Mouse (Mus musculus) MN1 (cell line): Measurements from ENCODE around the gene Casc1.

Experiments used
- DNase-seq: peaks from one replicate; pipeline ENCODE4 v3.0.0-alpha.2; 2016; ENCODE audit warnings: low spot score

The Casc1 gene

GRCm38 (mm10) chr6:145210816-145211338 is at the start of gene Casc1, which contains the start of gene Etfrf1:
Casc1 (minus strand) TSS chr6:145211005.
Etfrf1 (plus strand) TSS chr6:145211134.
- DNase-seq = peak; percentile 99

GRCm38 (mm10) chr6:145256701-145257073 is 45.9 kb upstream of the Casc1 start:
- DNase-seq = no peak

- DNase-seq = no peak
These were observed 45.3 kb upstream of the Casc1 start for GRCm38 (mm10) chr6:145255952-145256700.

DNA sequence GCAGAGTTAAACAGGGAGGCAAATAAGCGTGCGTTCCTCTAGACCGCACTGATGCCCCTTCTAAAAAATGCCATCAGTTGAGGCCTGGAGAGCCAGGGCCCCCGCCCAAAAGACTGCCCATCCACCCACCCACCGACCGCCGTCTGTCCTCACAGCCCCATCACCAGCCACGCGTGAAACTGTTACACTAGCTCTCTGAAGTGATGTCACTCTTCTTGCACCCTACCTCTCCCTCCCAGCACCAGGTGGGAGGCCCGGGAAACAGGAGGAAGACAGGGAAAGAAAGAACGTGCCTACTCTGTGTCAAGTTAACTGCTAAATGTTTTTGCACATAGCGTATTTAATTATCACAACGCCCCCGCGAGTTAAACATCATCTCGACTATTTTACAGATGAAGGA is 40.0 kb upstream of the Casc1 start:
- no peak for DNase-seq

- DNase-seq = peak; percentile 96
These were observed 39.5 kb upstream of the Casc1 start, which contains the start of gene Kras for GRCm38 (mm10) chr6:145250185-145250791. Kras (minus strand) TSS chr6:145250239.

DNA sequence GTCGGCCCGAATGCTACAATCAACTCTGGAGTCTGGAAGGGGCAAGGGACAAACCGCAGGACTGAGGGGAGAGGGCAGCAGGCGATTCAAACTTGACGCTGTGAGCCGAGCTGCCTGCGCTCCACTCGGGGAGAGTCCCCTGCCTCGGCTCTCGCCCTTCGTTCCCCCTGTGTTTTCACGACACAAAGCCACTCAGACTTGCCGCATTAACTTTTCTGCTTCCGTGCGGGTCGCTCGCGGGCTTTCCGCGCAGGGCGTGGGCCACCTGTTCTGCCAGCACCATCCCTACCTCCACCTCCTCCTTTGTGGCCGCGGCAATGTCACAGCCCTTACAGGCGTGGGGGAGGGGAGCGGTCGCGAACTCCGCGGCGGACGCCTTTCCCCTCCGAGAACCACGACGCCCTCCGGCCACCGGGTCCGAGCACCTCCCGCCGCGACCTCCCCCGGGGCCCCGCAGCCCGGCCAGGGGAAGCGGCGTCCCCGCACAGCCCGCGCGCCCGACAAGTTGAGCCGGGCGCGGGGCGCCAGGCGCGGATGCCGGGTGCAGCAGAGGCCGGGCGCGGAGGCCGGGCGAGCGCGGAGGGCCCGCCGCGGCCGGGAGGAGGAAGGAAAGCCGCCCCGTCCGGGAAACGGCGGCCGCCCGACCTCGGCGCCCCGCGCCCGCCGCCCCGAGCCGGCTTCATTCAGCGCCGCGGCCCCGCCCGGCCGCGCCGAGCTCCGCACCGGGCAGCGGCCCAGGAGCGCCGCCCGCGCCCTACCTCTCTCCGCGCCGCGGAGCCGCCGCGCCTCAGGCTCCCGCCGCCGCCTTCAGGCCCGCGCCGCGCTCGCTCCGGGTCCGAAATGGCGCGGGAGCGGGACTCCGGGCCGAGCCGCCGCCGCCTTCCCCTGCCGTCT is 38.7 kb upstream of the Casc1 start:
- DNase-seq = peak; percentile 54

GRCm38 (mm10) chr6:145247886-145248285 is 37.1 kb upstream of the Casc1 start:
- no peak for DNase-seq

DNA sequence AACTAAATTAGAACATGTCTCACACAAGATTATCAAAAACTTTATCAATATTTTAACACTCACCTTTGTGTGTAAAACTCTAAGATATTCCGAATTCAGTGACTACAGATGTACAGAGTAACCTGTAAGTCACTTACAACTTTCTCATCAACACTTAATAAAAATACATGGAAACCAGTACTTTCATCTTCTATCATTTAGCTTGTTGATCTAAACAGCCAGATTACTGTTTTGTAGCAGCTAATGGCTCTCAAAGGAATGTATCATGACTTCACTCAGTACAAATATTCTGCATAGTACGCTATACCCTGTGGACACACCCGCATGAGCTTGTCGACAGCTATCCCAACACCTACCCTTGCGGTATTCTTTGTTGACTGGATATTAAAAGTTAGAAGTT is 36.0 kb upstream of the Casc1 start:
- DNase-seq = no peak

GRCm38 (mm10) chr6:145242521-145242920 is 31.7 kb upstream of the Casc1 start:
- DNase-seq = peak; percentile 58

- DNase-seq = no peak
These were observed 29.5 kb upstream of the Casc1 start for GRCm38 (mm10) chr6:145240285-145240684.

DNA sequence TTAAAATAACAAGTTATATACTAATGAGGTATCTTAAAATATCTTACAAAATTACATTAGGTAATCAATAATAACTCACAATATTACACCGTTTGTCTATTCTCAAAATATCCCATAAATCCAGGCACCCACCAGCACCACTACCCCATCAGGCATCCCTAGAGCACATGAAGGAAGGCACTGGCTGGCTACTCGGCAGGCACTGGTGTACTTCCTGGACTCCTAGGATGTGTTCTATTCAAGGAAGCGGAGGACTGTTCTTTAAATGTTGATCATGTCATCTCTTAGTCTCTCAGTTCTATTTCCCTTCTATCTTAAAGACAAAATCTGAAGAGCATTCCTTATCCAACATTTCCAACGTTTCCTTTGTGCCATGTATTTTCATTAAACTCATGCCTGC is 26.3 kb upstream of the Casc1 start:
- DNase-seq = no peak

GRCm38 (mm10) chr6:145235367-145235766 is 24.6 kb upstream of the Casc1 start:
- no peak for DNase-seq

- DNase-seq = no peak
These were observed 23.6 kb upstream of the Casc1 start for GRCm38 (mm10) chr6:145234391-145234790.

DNA sequence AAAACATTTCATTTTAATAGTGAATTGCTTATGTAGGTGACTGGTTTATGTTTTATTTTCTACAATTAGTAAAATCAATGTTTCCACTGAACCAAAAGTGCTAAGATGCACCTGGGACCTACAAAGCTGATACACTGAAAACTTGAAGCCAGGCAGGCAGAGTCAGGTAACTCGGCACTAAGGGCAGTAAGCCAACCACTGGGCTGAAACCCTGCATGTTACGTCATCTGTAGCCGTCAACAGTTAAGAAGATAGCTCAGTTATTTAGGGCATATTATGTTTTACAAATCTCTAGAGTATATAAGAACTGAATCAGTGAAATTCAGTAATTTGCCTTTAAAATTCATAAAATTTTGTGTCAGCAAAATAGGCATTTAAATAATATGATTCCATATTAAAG is 15.5 kb upstream of the Casc1 start:
- DNase-seq = no peak

DNA sequence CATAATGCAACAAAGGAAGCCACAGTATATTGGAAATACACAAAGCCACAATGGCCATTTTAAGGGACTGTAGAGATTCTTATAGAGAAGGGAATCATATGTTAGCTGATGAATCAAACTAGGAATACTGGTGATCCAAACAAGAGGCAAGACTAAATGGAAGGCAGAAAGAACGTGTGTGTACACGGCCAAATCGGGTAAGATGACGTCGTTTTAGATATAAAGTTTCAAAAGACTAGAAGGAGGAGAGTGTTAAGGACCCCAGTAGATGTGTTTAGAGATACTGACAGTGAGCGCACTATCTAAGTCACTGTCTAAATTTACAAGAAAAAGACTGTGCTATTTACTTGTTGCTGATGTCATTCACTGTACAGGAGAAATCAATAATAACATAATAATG is 13.4 kb upstream of the Casc1 start:
- DNase-seq = no peak

DNA sequence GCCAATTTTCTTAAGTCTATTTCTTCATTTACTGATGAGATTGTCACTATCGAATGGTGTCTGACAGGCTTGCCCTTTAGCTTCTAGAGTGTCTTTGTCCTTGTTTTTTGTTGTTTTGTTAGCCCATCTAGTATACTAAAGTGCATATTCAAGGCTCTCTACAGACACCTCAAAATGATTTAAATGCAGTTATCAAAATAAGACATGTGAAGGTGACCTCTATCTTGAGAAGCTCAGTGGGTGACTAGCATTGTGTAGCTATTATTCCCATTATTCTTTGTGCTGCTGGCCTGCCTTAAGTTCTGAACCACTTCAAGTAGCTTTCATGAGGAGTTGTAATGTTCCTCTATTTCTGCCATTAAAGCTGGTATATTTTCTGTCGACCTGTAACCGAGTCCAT is 5.0 kb upstream of the Casc1 start:
- no peak for DNase-seq

DNA sequence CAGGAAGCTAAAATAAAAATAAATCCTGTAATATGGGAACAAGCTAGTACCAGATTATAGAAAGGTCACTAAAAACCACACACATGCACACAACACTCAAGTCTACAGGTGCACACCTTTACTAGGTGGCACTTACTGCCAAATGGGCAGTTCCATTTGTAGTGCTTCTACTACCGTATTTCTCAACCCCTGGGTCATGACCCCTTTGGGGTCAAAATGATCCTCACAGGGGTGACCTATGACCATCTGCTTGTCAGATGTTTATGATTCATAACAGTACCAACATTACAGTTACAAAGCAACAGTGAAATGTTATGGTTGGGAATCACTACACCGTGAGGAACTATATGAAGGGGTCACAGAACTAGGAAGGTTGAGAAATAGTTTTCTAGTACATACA is 3.1 kb upstream of the Casc1 start:
- no peak for DNase-seq

- DNase-seq = no peak
These were observed 836 bp upstream of the Casc1 start for GRCm38 (mm10) chr6:145211376-145212305.

GRCm38 (mm10) chr6:145210056-145210680 is 637 bp downstream of the Casc1 start:
- DNase-seq = no peak

GRCm38 (mm10) chr6:145205142-145205541 is 5.7 kb downstream of the Casc1 start:
- no peak for DNase-seq

DNA sequence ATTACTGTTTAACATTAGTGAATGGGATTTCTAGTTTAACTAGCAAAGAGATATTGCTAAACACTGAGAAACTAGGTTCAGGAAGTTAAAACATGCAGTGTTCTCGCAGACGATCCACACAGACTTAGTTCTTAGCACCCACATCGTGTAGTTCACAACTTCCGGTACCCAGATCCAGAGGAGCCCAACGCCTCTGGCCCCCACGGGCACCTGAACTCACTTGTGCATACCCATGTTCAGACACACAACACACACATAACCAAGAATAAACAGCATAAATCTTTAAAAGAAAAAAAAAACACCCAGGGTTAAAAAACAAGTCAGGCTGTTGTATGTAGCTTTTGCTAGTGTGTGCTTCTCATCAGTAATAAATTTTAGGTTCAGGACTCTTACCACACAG is 6.4 kb downstream of the Casc1 start:
- DNase-seq = no peak
